Mouse (Mus musculus) hindbrain, embryonic 16.5 days (tissue): Measurements from ENCODE around the gene Creg2. TPM values are rescaled to one million over a fixed set of nuclear protein-coding genes. Genes with fewer than 3 reads are reported as not detected.
A peak's percentile ranks its signal among the peaks of the same experiment; 100 is the strongest.

Experiments
- ATAC-seq: fragments of 200-750 bp; cut with Nextera tagmentation; 2 replicates; pipeline ENCODE4 v1.8.0; 2017; ENCODE audit warnings: moderate TSS enrichment, moderate library complexity
- H3K27ac ChIP-seq: fragments of 300-500 bp; sonication (generic); 2 replicates; pipeline ENCODE4 v1.5.1; 2014; ENCODE audit warnings: low read depth, mild to moderate bottlenecking, control low read depth, low read length, moderate library complexity
- H3K27me3 ChIP-seq: fragments of 300-500 bp; sonication (generic); replicated peaks from 2 replicates; pipeline ENCODE4 v1.6.1; 2014; ENCODE audit warnings: low read length; ENCODE audit not compliant: control insufficient read depth, insufficient read depth
- H3K36me3 ChIP-seq: fragments of 300-500 bp; sonication (generic); 2 replicates; pipeline ENCODE4 v1.6.1; 2014; ENCODE audit warnings: mild to moderate bottlenecking, low read length, moderate library complexity, mixed read lengths; ENCODE audit not compliant: control insufficient read depth, insufficient read depth
- H3K4me1 ChIP-seq: fragments of 300-500 bp; sonication (generic); 2 replicates; pipeline ENCODE4 v1.6.1; 2014; ENCODE audit warnings: low read depth, low read length; ENCODE audit not compliant: control insufficient read depth, insufficient read depth
- H3K4me2 ChIP-seq: fragments of 300-500 bp; sonication (generic); 2 replicates; pipeline ENCODE4 v1.6.1; 2014; ENCODE audit warnings: mild to moderate bottlenecking, low read length, control low read depth, moderate library complexity
- H3K4me3 ChIP-seq: fragments of 300-500 bp; sonication (generic); 2 replicates; pipeline ENCODE4 v1.5.1; 2014; ENCODE audit warnings: mild to moderate bottlenecking, low read length, control low read depth, moderate library complexity
- H3K9ac ChIP-seq: fragments of 300-500 bp; sonication (generic); 2 replicates; pipeline ENCODE4 v1.6.1; 2014; ENCODE audit warnings: low read depth, mild to moderate bottlenecking, control low read depth, low read length, moderate library complexity
- H3K9me3 ChIP-seq: fragments of 300-500 bp; sonication (generic); 2 replicates; pipeline ENCODE4 v1.6.1; 2014; ENCODE audit warnings: mild to moderate bottlenecking, low read length, moderate library complexity; ENCODE audit not compliant: control insufficient read depth
- WGBS: fragments of 180-500 bp; shearing (Covaris S2); extraction: QIAGEN DNeasy Blood & Tissue Kit; methylation state at CpG from one replicate; pipeline ENCODE4 v1.1.7; 2014; 5-methylcytosine and 5-hydroxymethylcytosine counted together
- polyA plus RNA-seq: library from polyadenylated mRNA; unstranded; fragments of >200 nt; fragmentation: Nextera tagmentation; extraction: Ambion mirVana; gene quantifications from 2 replicates; pipeline ENCODE4 v1.2.1, GENCODE M21; 2015

The Creg2 gene
- polyA plus RNA-seq, result 9.4 and 12.5 TPM in 2 replicates

- Histone ChIP-seq H3K36me3 (no peaks in the 10 kb centered on the region), H3K4me3 (peak within 1 kb of the TSS; percentile 75), H3K9me3 (no peaks in the 10 kb centered on the region), H3K27me3 (no peaks in the 10 kb centered on the region; the same call in 1 of the 2 replicates), H3K27ac (peak within 1 kb of the TSS; percentile 84), H3K4me1 (peaks cover 5% of the 10 kb centered on the region; the same call in 1 of the 2 replicates), H3K4me2 (peak within 1 kb of the TSS; percentile 99), H3K9ac (peak within 1 kb of the TSS; percentile 80)
- WGBS, result 32% methylated on average over 9 of the region's 9 CpGs
- no peak for ATAC-seq
These were observed at the start of gene Creg2 for GRCm38 (mm10) chr1:39651241-39651548. Gene Creg2, minus strand, starts transcription at chr1:39651474.

- ATAC-seq, result peak; percentile 19
- 25% methylated on average over 7 of the region's 7 CpGs for WGBS
These were observed 49.5 kb upstream of the Creg2 start for GRCm38 (mm10) chr1:39700599-39701273.

GRCm38 (mm10) chr1:39698456-39698855, 47.2 kb upstream of the Creg2 start:
- 23% methylated on average over 6 of the region's 6 CpGs for WGBS
- H3K27ac ChIP-seq, result no peak overlapping the region
- H3K4me2 ChIP-seq, result no peak overlapping the region
- no peak overlapping the region for H3K9ac ChIP-seq
- no peaks in the 10 kb centered on the region for H3K27me3 ChIP-seq
- no peaks in the 10 kb centered on the region for H3K36me3 ChIP-seq
- no peak overlapping the region for H3K4me3 ChIP-seq
- ATAC-seq, result no peak
- no peaks in the 10 kb centered on the region for H3K9me3 ChIP-seq
- peaks cover 17% of the 10 kb centered on the region for H3K4me1 ChIP-seq

More at GRCm38 (mm10) chr1:39700599-39701273, 49.5 kb upstream of the Creg2 start:
- H3K4me3 ChIP-seq, result no peak overlapping the region
- H3K27ac ChIP-seq, result no peak overlapping the region
- H3K36me3 ChIP-seq, result no peaks in the 10 kb centered on the region
- no peaks in the 10 kb centered on the region for H3K9me3 ChIP-seq
- no peaks in the 10 kb centered on the region for H3K27me3 ChIP-seq
- H3K4me1 ChIP-seq, result peaks cover 17% of the 10 kb centered on the region
- H3K9ac ChIP-seq, result no peak overlapping the region
- no peak overlapping the region for H3K4me2 ChIP-seq

- 0 out of 2 replicates have a peak, but pooled peaks have one; percentile 19 for ATAC-seq
- no peak overlapping the region for H3K4me2 ChIP-seq
- no peaks in the 10 kb centered on the region for H3K9me3 ChIP-seq
- no peak overlapping the region for H3K27ac ChIP-seq
- 60% methylated on average over 4 of the region's 4 CpGs for WGBS
- H3K36me3 ChIP-seq, result no peaks in the 10 kb centered on the region
- H3K27me3 ChIP-seq, result no peaks in the 10 kb centered on the region
- H3K9ac ChIP-seq, result no peak overlapping the region
- no peaks in the 10 kb centered on the region for H3K4me1 ChIP-seq
- H3K4me3 ChIP-seq, result no peak overlapping the region
These were observed 43.9 kb upstream of the Creg2 start for GRCm38 (mm10) chr1:39695198-39695597.

- WGBS, result 39% methylated on average over 7 of the region's 7 CpGs
- no peaks in the 10 kb centered on the region for H3K4me1 ChIP-seq
- H3K4me3 ChIP-seq, result no peak overlapping the region
- no peak overlapping the region for H3K27ac ChIP-seq
- H3K9ac ChIP-seq, result no peak overlapping the region
- H3K4me2 ChIP-seq, result no peak overlapping the region
- no peak for ATAC-seq
- H3K27me3 ChIP-seq, result no peaks in the 10 kb centered on the region
- H3K9me3 ChIP-seq, result no peaks in the 10 kb centered on the region
- H3K36me3 ChIP-seq, result no peaks in the 10 kb centered on the region
These were observed 43.5 kb upstream of the Creg2 start for GRCm38 (mm10) chr1:39694756-39695155.

GRCm38 (mm10) chr1:39691974-39692373, 40.7 kb upstream of the Creg2 start:
- Histone ChIP-seq H3K27ac (no peak overlapping the region), H3K4me3 (no peak overlapping the region), H3K4me1 (no peaks in the 10 kb centered on the region), H3K27me3 (no peaks in the 10 kb centered on the region), H3K9me3 (no peaks in the 10 kb centered on the region), H3K36me3 (no peaks in the 10 kb centered on the region), H3K9ac (no peak overlapping the region), H3K4me2 (no peak overlapping the region)
- no peak for ATAC-seq
- WGBS, result 78% methylated on average over 3 of the region's 3 CpGs

- Histone ChIP-seq H3K36me3 (no peaks in the 10 kb centered on the region), H3K4me2 (no peak overlapping the region), H3K9me3 (no peaks in the 10 kb centered on the region), H3K27ac (no peak overlapping the region), H3K4me3 (no peak overlapping the region), H3K9ac (no peak overlapping the region), H3K27me3 (no peaks in the 10 kb centered on the region), H3K4me1 (no peaks in the 10 kb centered on the region)
- WGBS, result 49% methylated on average over 4 of the region's 4 CpGs
- no peak for ATAC-seq
These were observed 39.8 kb upstream of the Creg2 start for GRCm38 (mm10) chr1:39691061-39691460.

GRCm38 (mm10) chr1:39688573-39688972, 37.3 kb upstream of the Creg2 start:
- H3K9ac ChIP-seq, result no peak overlapping the region
- no peaks in the 10 kb centered on the region for H3K36me3 ChIP-seq
- no peak for ATAC-seq
- H3K27ac ChIP-seq, result no peak overlapping the region
- H3K4me2 ChIP-seq, result no peak overlapping the region
- no peaks in the 10 kb centered on the region for H3K9me3 ChIP-seq
- no peaks in the 10 kb centered on the region for H3K4me1 ChIP-seq
- H3K4me3 ChIP-seq, result no peak overlapping the region
- 72% methylated on average over 6 of the region's 6 CpGs for WGBS
- H3K27me3 ChIP-seq, result no peaks in the 10 kb centered on the region

- Histone ChIP-seq H3K4me3 (no peak overlapping the region), H3K4me1 (no peaks in the 10 kb centered on the region), H3K9ac (no peak overlapping the region), H3K9me3 (no peaks in the 10 kb centered on the region), H3K4me2 (no peak overlapping the region), H3K27me3 (no peaks in the 10 kb centered on the region), H3K36me3 (no peaks in the 10 kb centered on the region), H3K27ac (no peak overlapping the region)
- no peak for ATAC-seq
- 77% methylated on average over 9 of the region's 9 CpGs for WGBS
These were observed 36.0 kb upstream of the Creg2 start for GRCm38 (mm10) chr1:39687279-39687678.
